Mouse (Mus musculus): ENCODE results near the gene Usp20. TPM values are rescaled to one million over a fixed set of nuclear protein-coding genes. Genes with fewer than 3 reads are reported as not detected.

Gene Usp20
- polyA plus RNA-seq, 1 experiment: 40.0 TPM

DNA sequence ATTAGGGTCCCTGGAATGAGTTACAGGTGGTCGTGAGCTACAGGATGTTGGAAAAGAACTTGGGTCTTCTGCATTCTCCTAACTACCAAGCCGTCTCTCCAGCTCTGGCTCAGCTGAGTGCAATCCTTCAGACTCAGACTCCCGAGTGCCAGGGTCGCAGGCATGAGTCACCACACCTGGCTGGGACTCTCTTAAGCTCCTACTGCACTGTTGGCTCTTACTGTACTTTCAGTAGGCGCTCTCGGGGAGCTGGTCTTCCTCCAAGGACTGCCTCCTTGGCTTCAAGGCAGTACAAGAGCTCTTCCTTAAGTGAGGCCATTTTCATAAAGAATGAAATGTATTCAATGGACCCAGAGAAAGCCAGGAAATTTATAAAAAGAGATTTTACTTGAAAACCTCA lies 59.3 kb downstream of the Usp20 start:
- DNase-seq: no peak
- WGBS: 71% methylated on average over 6 of the region's 6 CpGs
- Histone ChIP-seq H3K27ac (ENCODE audit: insufficient read depth, low read depth, low read length) (no peak overlapping the region), H3K27me3 (replicated peaks; ENCODE audit: control insufficient read depth, insufficient read depth, low read length) (no peaks in the 10 kb centered on the region), H3K36me3 (ENCODE audit: control insufficient read depth, insufficient read depth, low read length) (no peaks in the 10 kb centered on the region; the same call in 1 of the 2 replicates), H3K4me1 (ENCODE audit: control insufficient read depth, insufficient read depth, low read length) (peaks cover 6% of the 10 kb centered on the region; the same call in 1 of the 2 replicates), H3K4me3 (ENCODE audit: insufficient read depth, low read depth, low read length) (no peak overlapping the region)
- TF ChIP-seq POLR2A (IDR thresholded peaks at IDR 0.05; ENCODE audit: low read depth, low read length) (no peak), CTCF (conservative IDR thresholded peaks at IDR 0.05; ENCODE audit: insufficient read depth, insufficient read length, low read depth, low read length) (no peak)

DNA sequence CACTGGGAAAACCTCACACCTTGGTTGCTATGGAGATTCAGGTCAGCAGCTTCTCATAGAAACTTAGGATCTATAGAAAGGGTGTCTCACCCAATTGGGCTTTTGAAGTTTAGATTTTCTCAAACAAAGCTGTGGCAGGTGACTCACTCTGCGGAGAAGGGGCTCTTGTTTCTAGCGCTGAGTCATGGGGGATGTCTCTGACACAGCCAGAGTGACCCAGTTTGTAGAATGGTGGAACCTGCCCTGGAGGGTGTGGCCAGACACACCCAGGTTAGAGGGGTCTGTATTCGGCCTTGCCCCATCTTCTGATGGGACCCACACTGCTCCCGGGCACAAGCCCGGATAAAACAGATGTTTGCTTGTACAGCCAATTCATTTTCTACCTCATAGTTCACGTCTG lies 60.8 kb downstream of the Usp20 start:
- DNase-seq: no peak
- Histone ChIP-seq H3K27ac (ENCODE audit: insufficient read depth, low read depth, low read length) (no peak overlapping the region), H3K4me3 (ENCODE audit: insufficient read depth, low read depth, low read length) (no peak overlapping the region), H3K4me1 (ENCODE audit: control insufficient read depth, insufficient read depth, low read length) (peaks cover 6% of the 10 kb centered on the region; the same call in 1 of the 2 replicates), H3K27me3 (replicated peaks; ENCODE audit: control insufficient read depth, insufficient read depth, low read length) (no peaks in the 10 kb centered on the region), H3K36me3 (ENCODE audit: control insufficient read depth, insufficient read depth, low read length) (no peaks in the 10 kb centered on the region; the same call in 1 of the 2 replicates)
- no peak for TF ChIP-seq POLR2A (IDR thresholded peaks at IDR 0.05; ENCODE audit: low read depth, low read length)
- no peak for TF ChIP-seq CTCF (conservative IDR thresholded peaks at IDR 0.05; ENCODE audit: insufficient read depth, insufficient read length, low read depth, low read length)
- 93% methylated on average over 6 of the region's 6 CpGs for WGBS

DNA sequence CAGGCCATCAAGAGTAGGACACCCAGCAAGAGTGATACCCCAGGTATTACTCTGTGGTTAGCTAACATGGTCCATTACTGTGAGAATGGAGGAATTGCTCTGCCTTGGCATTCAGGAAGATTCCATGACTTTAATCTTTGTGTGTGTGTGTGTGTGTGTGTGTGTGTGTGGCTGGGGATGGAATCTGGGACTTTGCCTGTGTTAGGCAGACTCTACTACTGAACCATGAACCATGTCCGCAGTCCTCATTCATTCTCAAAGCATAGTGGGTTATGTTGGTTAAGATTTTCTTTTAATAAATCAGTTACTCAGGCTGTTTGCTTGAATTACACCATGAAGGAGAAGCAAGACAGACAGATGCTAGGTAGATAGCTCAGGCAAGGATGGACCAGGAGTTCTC lies 61.8 kb downstream of the Usp20 start:
- no peaks in the 10 kb centered on the region for H3K36me3 ChIP-seq (ENCODE audit: control insufficient read depth, insufficient read depth, low read length)
- H3K4me1 ChIP-seq (ENCODE audit: control insufficient read depth, insufficient read depth, low read length): peaks cover 6% of the 10 kb centered on the region; the same call in 1 of the 2 replicates

DNA sequence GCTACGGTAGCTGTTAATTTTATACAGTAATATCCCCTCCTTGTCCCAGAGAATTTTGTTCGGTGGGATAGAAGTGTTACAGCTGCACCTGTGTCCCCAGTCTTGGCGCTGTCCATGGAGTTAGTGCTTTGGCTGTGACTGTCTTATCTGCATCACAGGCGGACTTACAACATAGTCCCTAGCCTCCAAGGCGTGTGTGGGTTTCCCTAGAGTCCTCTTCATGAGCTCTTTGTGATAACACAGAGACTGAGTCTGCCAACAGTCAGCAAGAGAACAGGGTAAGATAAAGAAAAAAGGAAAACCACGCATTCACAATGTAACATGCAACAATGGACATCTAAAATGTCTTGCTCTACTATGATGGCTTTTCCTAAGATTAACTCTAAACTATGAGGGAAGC lies 66.0 kb downstream of the Usp20 start:
- no peak for DNase-seq
- H3K36me3 ChIP-seq (ENCODE audit: control insufficient read depth, insufficient read depth, low read length): no peaks in the 10 kb centered on the region
- 93% methylated on average over 6 of the region's 6 CpGs for WGBS

More for the DNA sequence above, 61.8 kb downstream of the Usp20 start:
- TF ChIP-seq CTCF (conservative IDR thresholded peaks at IDR 0.05; ENCODE audit: insufficient read depth, insufficient read length, low read depth, low read length): no peak
- no peak for TF ChIP-seq POLR2A (IDR thresholded peaks at IDR 0.05; ENCODE audit: low read depth, low read length)
- 63% methylated on average over 1 of the region's 1 CpGs for WGBS
- Histone ChIP-seq H3K27ac (ENCODE audit: insufficient read depth, low read depth, low read length) (peak overlapping the region; percentile 46; the same call in 1 of the 2 replicates), H3K27me3 (replicated peaks; ENCODE audit: control insufficient read depth, insufficient read depth, low read length) (no peaks in the 10 kb centered on the region), H3K4me3 (ENCODE audit: insufficient read depth, low read depth, low read length) (no peak overlapping the region)
- DNase-seq: peak; percentile 79

DNA sequence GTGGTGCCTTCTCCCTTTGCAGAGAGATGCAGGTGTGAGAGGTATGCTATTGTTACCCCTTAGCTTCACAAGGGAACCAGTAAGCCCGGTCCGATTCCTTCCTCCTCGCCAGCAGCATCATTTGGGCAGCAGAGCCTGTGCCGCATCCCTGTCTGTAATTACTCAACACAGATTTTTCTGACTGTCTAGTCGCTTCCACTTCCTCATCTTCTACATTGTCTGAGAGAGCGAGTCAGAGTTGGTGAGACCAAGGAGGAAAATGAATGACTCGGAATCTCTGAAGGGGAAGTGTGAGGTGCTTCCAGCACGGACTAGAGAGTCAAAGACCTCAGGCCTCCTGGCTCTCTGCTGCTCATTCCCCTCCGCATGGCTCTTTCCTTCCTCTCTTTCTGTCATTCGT lies 70.4 kb downstream of the Usp20 start:
- Histone ChIP-seq H3K4me1 (ENCODE audit: control insufficient read depth, insufficient read depth, low read length) (no peaks in the 10 kb centered on the region), H3K4me3 (ENCODE audit: insufficient read depth, low read depth, low read length) (no peak overlapping the region), H3K36me3 (ENCODE audit: control insufficient read depth, insufficient read depth, low read length) (peaks cover 1% of the 10 kb centered on the region; the same call in 1 of the 2 replicates), H3K27me3 (replicated peaks; ENCODE audit: control insufficient read depth, insufficient read depth, low read length) (no peaks in the 10 kb centered on the region), H3K27ac (ENCODE audit: insufficient read depth, low read depth, low read length) (no peak overlapping the region)
- 83% methylated on average over 10 of the region's 10 CpGs for WGBS
- peak; percentile 30 for DNase-seq
- no peak for TF ChIP-seq CTCF (conservative IDR thresholded peaks at IDR 0.05; ENCODE audit: insufficient read depth, insufficient read length, low read depth, low read length)
- no peak for TF ChIP-seq POLR2A (IDR thresholded peaks at IDR 0.05; ENCODE audit: low read depth, low read length)

More for the DNA sequence above, 66.0 kb downstream of the Usp20 start:
- TF ChIP-seq POLR2A (IDR thresholded peaks at IDR 0.05; ENCODE audit: low read depth, low read length): no peak
- no peak for TF ChIP-seq CTCF (conservative IDR thresholded peaks at IDR 0.05; ENCODE audit: insufficient read depth, insufficient read length, low read depth, low read length)
- Histone ChIP-seq H3K27ac (ENCODE audit: insufficient read depth, low read depth, low read length) (no peak overlapping the region), H3K4me3 (ENCODE audit: insufficient read depth, low read depth, low read length) (no peak overlapping the region), H3K4me1 (ENCODE audit: control insufficient read depth, insufficient read depth, low read length) (peaks cover 6% of the 10 kb centered on the region; the same call in 1 of the 2 replicates), H3K27me3 (replicated peaks; ENCODE audit: control insufficient read depth, insufficient read depth, low read length) (no peaks in the 10 kb centered on the region)

DNA sequence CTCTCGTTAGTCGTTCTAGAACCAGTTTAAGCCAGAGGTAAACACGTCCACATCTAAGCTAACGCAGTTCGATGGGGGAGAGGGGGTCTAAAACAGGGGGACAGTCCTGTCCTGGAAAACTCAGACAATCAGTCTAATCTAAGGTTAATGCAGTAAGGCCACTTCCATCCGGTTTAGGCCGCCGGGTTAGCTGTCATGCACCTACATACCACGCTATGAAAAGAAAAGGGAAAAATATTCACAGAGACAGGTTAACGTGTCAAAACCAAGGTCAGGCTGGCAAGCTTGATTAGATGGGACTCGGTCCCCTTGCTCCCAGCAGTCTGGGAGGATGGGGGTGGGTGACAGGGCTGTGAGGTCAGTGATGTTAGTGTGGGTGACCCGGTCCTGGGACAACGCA lies 71.3 kb downstream of the Usp20 start:
- Histone ChIP-seq H3K36me3 (ENCODE audit: control insufficient read depth, insufficient read depth, low read length) (peaks cover 1% of the 10 kb centered on the region; the same call in 1 of the 2 replicates), H3K4me3 (ENCODE audit: insufficient read depth, low read depth, low read length) (no peak overlapping the region), H3K27me3 (replicated peaks; ENCODE audit: control insufficient read depth, insufficient read depth, low read length) (no peaks in the 10 kb centered on the region), H3K4me1 (ENCODE audit: control insufficient read depth, insufficient read depth, low read length) (no peaks in the 10 kb centered on the region), H3K27ac (ENCODE audit: insufficient read depth, low read depth, low read length) (peak overlapping the region; percentile 31; the same call in 1 of the 2 replicates)
- TF ChIP-seq CTCF (conservative IDR thresholded peaks at IDR 0.05; ENCODE audit: insufficient read depth, insufficient read length, low read depth, low read length): no peak
- TF ChIP-seq POLR2A (IDR thresholded peaks at IDR 0.05; ENCODE audit: low read depth, low read length): no peak
- no peak for DNase-seq
- 84% methylated on average over 13 of the region's 13 CpGs for WGBS

DNA sequence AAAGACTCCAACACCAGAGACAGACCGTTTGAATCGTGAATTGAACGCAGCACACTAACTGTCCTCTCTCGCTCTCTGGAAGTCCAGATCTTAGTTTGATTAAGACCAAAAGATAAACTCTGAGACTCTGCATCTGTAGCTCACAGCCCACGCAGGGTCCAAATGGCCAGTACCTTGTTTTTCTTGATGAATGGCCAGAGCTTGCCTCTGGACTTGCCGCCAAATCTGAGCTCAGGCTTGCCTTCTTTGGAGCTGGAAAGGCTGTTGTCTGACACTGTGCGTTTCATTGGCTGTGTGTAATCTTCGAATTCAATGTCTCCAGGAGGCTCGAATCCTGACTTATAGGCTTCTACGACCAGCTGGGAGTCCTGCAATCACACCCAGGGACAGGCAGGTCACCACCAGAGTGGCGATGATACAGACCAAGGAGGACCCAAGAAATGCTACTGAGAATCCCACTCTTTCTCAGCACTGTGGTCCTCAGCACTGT lies 71.8 kb downstream of the Usp20 start:
- 80% methylated on average over 11 of the region's 11 CpGs for WGBS
- no peak overlapping the region for H3K4me3 ChIP-seq (ENCODE audit: insufficient read depth, low read depth, low read length)

More for the DNA sequence above, 71.8 kb downstream of the Usp20 start:
- TF ChIP-seq CTCF (conservative IDR thresholded peaks at IDR 0.05; ENCODE audit: insufficient read depth, insufficient read length, low read depth, low read length) (no peak), POLR2A (IDR thresholded peaks at IDR 0.05; ENCODE audit: low read depth, low read length) (no peak)
- DNase-seq: peak; percentile 34
- Histone ChIP-seq H3K27me3 (replicated peaks; ENCODE audit: control insufficient read depth, insufficient read depth, low read length) (no peaks in the 10 kb centered on the region), H3K36me3 (ENCODE audit: control insufficient read depth, insufficient read depth, low read length) (peaks cover 1% of the 10 kb centered on the region; the same call in 1 of the 2 replicates), H3K4me1 (ENCODE audit: control insufficient read depth, insufficient read depth, low read length) (no peaks in the 10 kb centered on the region), H3K27ac (ENCODE audit: insufficient read depth, low read depth, low read length) (peak overlapping the region; percentile 31; the same call in 1 of the 2 replicates)

Data from kidney, adult 2 months (tissue).